Mouse (Mus musculus) spleen, adult 2 months (tissue): Measurements from ENCODE around the gene Actrt3. TPM values are rescaled to one million over a fixed set of nuclear protein-coding genes. Genes with fewer than 3 reads are reported as not detected.
"Not testable (repeated sequence)": the region's sequence is repeated elsewhere in the genome, so short reads cannot be mapped to it uniquely, and the experiment has no call there.

Experiments used
- DNase-seq, 2 experiments: peaks; one replicate each; pipeline versions ENCODE4 v3.0.0 to v3.0.0-alpha.2; 2012 to 2021; ENCODE audit warnings: low spot score in 2 of 2, low read depth in 1 of 2
- H3K27ac ChIP-seq: fragments of 200-500 bp; 2 replicates; pipeline ENCODE4 v1.5.1; 2012; ENCODE audit warnings: low read length, inconsistent platforms; ENCODE audit not compliant: insufficient read depth
- H3K27me3 ChIP-seq: fragments of 200-500 bp; 2 replicates; pipeline ENCODE4 v1.6.1; 2012; ENCODE audit warnings: mild to moderate bottlenecking, moderate library complexity, low read length, inconsistent platforms; ENCODE audit not compliant: control insufficient read depth, insufficient read depth
- H3K36me3 ChIP-seq: fragments of 200-500 bp; 2 replicates; pipeline ENCODE4 v1.6.1; 2012; ENCODE audit warnings: mild to moderate bottlenecking, low read length, inconsistent platforms; ENCODE audit not compliant: control insufficient read depth, insufficient read depth
- H3K4me1 ChIP-seq: fragments of 200-500 bp; 2 replicates; pipeline ENCODE4 v1.6.1; 2011; ENCODE audit warnings: inconsistent platforms; ENCODE audit not compliant: control insufficient read depth, insufficient read depth, insufficient read length
- H3K4me3 ChIP-seq: fragments of 200-500 bp; 2 replicates; pipeline ENCODE4 v1.5.1; 2011; ENCODE audit warnings: mild to moderate bottlenecking, inconsistent platforms; ENCODE audit not compliant: insufficient read depth, insufficient read length; ENCODE audit errors: extremely low read depth
- CTCF ChIP-seq: fragments of 200-500 bp; IDR thresholded peaks from 2 replicates; pipeline ENCODE4 v1.5.1; 2011; ENCODE audit warnings: mild to moderate bottlenecking, inconsistent platforms; ENCODE audit not compliant: insufficient read depth, insufficient read length, insufficient replicate concordance; ENCODE audit errors: extremely low read depth
- POLR2A ChIP-seq: fragments of 200-500 bp; IDR thresholded peaks from 2 replicates; pipeline ENCODE4 v1.6.1; 2011; ENCODE audit warnings: low read depth, low read length, inconsistent platforms
- WGBS: fragments of 180-500 bp; shearing (Covaris S2); methylation state at CpG from one replicate; pipeline ENCODE4 v1.1.7; 2018; 5-methylcytosine and 5-hydroxymethylcytosine counted together
- polyA plus RNA-seq: library from polyadenylated mRNA; depleted of rRNA; stranded (reverse); fragments of >200 nt; gene quantifications from 2 replicates; pipeline ENCODE4 v1.2.3, GENCODE M21; 2012

Gene Actrt3
- polyA plus RNA-seq, 1 experiment, result not detected

DNA sequence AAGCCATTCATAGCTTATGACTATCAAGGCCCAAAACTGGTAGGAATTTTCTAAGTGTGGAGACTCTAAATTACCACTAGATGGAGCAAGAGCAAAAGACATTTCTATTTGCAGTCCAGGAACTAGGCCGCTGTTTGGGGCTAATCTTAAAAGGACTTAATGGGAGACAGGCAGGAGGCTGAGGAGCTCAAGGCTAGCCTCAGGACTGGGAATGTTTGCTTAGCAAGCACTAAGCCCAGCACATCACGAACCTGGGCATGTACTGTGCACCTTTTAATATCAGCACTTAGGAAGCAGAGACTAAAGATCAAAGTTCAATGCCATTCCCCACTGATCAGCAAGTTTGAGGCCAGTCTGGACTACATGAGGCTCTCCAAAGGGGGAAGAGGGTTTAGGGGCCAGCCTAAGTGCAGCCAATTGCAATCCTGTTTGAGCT is 7.3 kb downstream of the Actrt3 start:
- WGBS, result 1% methylated on average over 2 of the region's 2 CpGs
- no peaks in the 10 kb centered on the region for H3K4me1 ChIP-seq
- H3K4me3 ChIP-seq, result no peak overlapping the region
- TF ChIP-seq CTCF (peak; percentile 21; the same call in 1 of the 2 replicates), POLR2A (no peak)
- no peaks in the 10 kb centered on the region for H3K36me3 ChIP-seq
- peak in 1 of 2 experiments; percentile 48 for DNase-seq
- H3K27ac ChIP-seq, result no peak overlapping the region
- 0 out of 2 replicates have a peak, but pooled peaks cover 3% of the 10 kb centered on the region for H3K27me3 ChIP-seq

- DNase-seq, result no peak
- whole genome bisulfite sequencing, result 81% methylated on average over 6 of the region's 6 CpGs
- TF ChIP-seq CTCF, result no peak
- no peak for TF ChIP-seq POLR2A
- Histone ChIP-seq H3K4me1 (no peaks in the 10 kb centered on the region), H3K27me3 (no peaks in the 10 kb centered on the region), H3K27ac (no peak overlapping the region), H3K4me3 (no peak overlapping the region), H3K36me3 (no peaks in the 10 kb centered on the region)
Observed at GRCm38 (mm10) chr3:30588865-30589264, 10.9 kb downstream of the Actrt3 start.

DNA sequence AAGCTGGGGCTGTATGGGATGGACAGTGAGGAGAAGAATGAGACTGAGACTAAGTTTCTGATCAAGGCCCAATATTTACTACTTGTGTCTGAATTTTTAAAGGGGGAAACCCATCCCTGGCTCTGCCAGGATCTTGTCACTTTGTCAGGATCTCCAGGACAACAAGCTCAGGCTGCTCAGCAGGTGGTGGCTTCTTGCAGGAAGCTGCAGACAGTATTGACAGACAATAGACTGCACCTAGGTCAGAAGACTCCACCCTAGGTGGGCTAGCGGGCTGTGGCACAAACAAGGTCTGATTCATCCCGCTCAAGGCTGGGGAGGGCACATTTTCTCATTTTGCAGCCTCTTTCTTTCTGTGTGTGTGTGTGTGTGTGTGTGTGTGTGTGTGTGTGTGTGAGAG is 26.2 kb downstream of the Actrt3 start:
- WGBS, result 63% methylated on average over 2 of the region's 2 CpGs
- no peak for DNase-seq
- Histone ChIP-seq H3K4me1 (no peaks in the 10 kb centered on the region), H3K27me3 (no peaks in the 10 kb centered on the region), H3K4me3 (no peak overlapping the region), H3K27ac (no peak overlapping the region), H3K36me3 (no peaks in the 10 kb centered on the region)
- TF ChIP-seq CTCF, result no peak
- no peak for TF ChIP-seq POLR2A

DNA sequence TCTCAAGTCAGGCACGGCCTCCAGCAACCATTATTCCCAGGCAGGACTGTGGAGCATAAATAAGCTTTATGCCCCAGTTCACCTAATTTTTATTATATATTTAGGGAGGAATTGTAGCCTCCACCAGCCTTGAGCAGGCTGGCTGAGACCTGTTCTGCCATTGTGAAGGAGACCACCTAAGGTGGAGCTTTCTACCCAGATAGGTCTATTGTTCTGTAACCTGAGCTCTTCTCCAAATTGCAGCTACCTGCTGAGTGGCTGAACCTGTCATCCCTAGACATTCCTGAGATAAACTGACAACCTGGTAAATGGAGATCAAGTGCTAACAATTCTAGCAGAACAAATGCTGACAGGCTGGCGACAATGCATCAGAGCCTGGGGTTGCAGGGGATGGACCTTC is 33.4 kb downstream of the Actrt3 start:
- H3K4me3 ChIP-seq, H3K4me1 ChIP-seq, H3K27ac ChIP-seq, H3K36me3 ChIP-seq, DNase-seq, H3K27me3 ChIP-seq: not testable (repeated sequence)
- WGBS, result 100% methylated on average over 1 of the region's 2 CpGs

DNA sequence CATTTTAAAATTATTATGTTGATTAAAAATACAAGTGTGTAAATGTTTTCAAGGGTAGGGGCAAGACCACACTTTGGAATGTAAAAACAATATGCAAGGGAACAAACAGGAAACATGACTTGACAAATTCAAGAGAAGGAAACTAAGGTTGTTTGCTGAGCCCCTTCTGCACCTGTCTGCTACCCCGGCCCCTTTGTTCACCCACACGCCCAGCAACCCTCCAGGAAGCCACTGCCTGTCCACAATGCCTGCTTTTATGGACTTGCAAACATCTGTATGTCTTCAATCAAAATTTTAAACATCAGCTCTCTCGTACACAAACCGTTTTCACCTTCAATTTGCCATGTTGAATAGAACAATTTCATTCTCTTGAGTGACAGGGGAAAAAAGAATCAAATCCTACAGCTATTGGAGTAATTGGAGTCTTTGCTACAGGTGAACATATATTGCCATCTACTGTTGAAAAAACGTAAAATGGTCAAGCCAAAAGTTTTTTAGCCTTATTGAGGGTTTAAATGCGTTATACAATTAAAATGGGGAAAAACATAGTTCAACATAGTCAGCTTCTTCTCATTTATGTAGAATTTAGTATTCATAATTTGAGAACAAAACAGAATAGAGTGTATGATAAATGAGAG is 38.9 kb downstream of the Actrt3 start:
- TF ChIP-seq CTCF, result no peak
- Histone ChIP-seq H3K27me3 (no peaks in the 10 kb centered on the region), H3K36me3 (no peaks in the 10 kb centered on the region), H3K4me1 (no peaks in the 10 kb centered on the region), H3K27ac (no peak overlapping the region), H3K4me3 (no peak overlapping the region)
- 32% methylated on average over 6 of the region's 6 CpGs for WGBS
- no peak for DNase-seq

- no peak overlapping the region for H3K27ac ChIP-seq
- 90% methylated on average over 6 of the region's 6 CpGs for WGBS
- no peaks in the 10 kb centered on the region for H3K36me3 ChIP-seq
- no peak for DNase-seq
- TF ChIP-seq CTCF (no peak), POLR2A (no peak)
- H3K27me3 ChIP-seq, result no peaks in the 10 kb centered on the region
- H3K4me1 ChIP-seq, result no peaks in the 10 kb centered on the region
- H3K4me3 ChIP-seq, result no peak overlapping the region
Observed at GRCm38 (mm10) chr3:30553741-30554140, 46.0 kb downstream of the Actrt3 start.

- H3K27me3 ChIP-seq, result no peaks in the 10 kb centered on the region
- TF ChIP-seq POLR2A (no peak), CTCF (no peak)
- H3K4me1 ChIP-seq, result no peaks in the 10 kb centered on the region
- WGBS, result 64% methylated on average over 2 of the region's 2 CpGs
- H3K27ac ChIP-seq, result no peak overlapping the region
- no peak for DNase-seq
- H3K4me3 ChIP-seq, result no peak overlapping the region
- no peaks in the 10 kb centered on the region for H3K36me3 ChIP-seq
Observed at GRCm38 (mm10) chr3:30550218-30550617, 49.5 kb downstream of the Actrt3 start.
